Mouse (Mus musculus): ENCODE results near the gene Vmp1.

GRCm38 (mm10) chr11:86653446-86653845 lies 30.2 kb downstream of the Vmp1 start:
- TF ChIP-seq POLR2A (IDR thresholded peaks at IDR 0.05; ENCODE audit: borderline replicate concordance, low read depth, low read length) (no peak), CTCF (IDR thresholded peaks at IDR 0.05; ENCODE audit: low read depth, low read length) (no peak)
